Mouse (Mus musculus) cerebellum, adult 2 months (tissue): Measurements from ENCODE around the gene Uspl1. TPM values are rescaled to one million over a fixed set of nuclear protein-coding genes. Genes with fewer than 3 reads are reported as not detected.

Experiments
- DNase-seq, 2 experiments: peaks; one replicate each; pipeline ENCODE4 v3.0.0; 2021
- H3K27ac ChIP-seq: fragments of 200-500 bp; 2 replicates; pipeline ENCODE4 v1.5.1; 2012; ENCODE audit warnings: low read length, control low read depth, inconsistent platforms; ENCODE audit not compliant: insufficient read depth
- H3K27me3 ChIP-seq: fragments of 200-500 bp; 2 replicates; pipeline ENCODE4 v1.6.1; 2012; ENCODE audit warnings: inconsistent platforms, mild to moderate bottlenecking, low read length, moderate library complexity; ENCODE audit not compliant: control insufficient read depth, insufficient read depth
- H3K4me1 ChIP-seq: fragments of 200-500 bp; 2 replicates; pipeline ENCODE4 v1.6.1; 2011; ENCODE audit warnings: low read length; ENCODE audit not compliant: control insufficient read depth, insufficient read depth
- H3K4me3 ChIP-seq: fragments of 200-500 bp; replicated peaks from 2 replicates; pipeline ENCODE3; 2011; ENCODE audit warnings: mild to moderate bottlenecking, low read depth, low read length, control low read depth; ENCODE audit not compliant: insufficient read depth
- CTCF ChIP-seq: fragments of 200-500 bp; IDR thresholded peaks from 2 replicates; pipeline ENCODE4 v1.5.1; 2011; ENCODE audit warnings: low read depth, mild to moderate bottlenecking, control low read depth, low read length, moderate library complexity, borderline replicate concordance; ENCODE audit not compliant: insufficient read depth
- POLR2A ChIP-seq: fragments of 200-500 bp; IDR thresholded peaks from 2 replicates; pipeline ENCODE4 v1.6.1; 2011; ENCODE audit warnings: low read length, control low read depth, borderline replicate concordance; ENCODE audit not compliant: insufficient read depth
- WGBS: fragments of 180-500 bp; shearing (Covaris S2); methylation state at CpG from one replicate; pipeline ENCODE4 v1.1.7; 2018; 5-methylcytosine and 5-hydroxymethylcytosine counted together
- polyA plus RNA-seq: library from polyadenylated mRNA; depleted of rRNA; stranded (reverse); fragments of >200 nt; gene quantifications from 2 replicates; pipeline ENCODE4 v1.2.3, GENCODE M21; 2012

Gene Uspl1
- polyA plus RNA-seq, 1 experiment: 29.8 TPM

GRCm38 (mm10) chr5:149172246-149172645, 11.9 kb upstream of the Uspl1 start:
- no peaks in the 10 kb centered on the region for H3K4me1 ChIP-seq
- no peak overlapping the region for H3K27ac ChIP-seq
- H3K4me3 ChIP-seq: no peak overlapping the region
- no peak for TF ChIP-seq CTCF
- TF ChIP-seq POLR2A: no peak
- H3K27me3 ChIP-seq: no peaks in the 10 kb centered on the region
- 79% methylated on average over 10 of the region's 10 CpGs for WGBS
- DNase-seq: no peak

GRCm38 (mm10) chr5:149174527-149174926, 9.6 kb upstream of the Uspl1 start:
- DNase-seq: no peak
- no peaks in the 10 kb centered on the region for H3K4me1 ChIP-seq
- WGBS: 90% methylated on average over 7 of the region's 7 CpGs
- H3K27ac ChIP-seq: no peak overlapping the region
- no peak overlapping the region for H3K4me3 ChIP-seq
- TF ChIP-seq POLR2A: no peak
- no peak for TF ChIP-seq CTCF
- no peaks in the 10 kb centered on the region for H3K27me3 ChIP-seq

- no peak for TF ChIP-seq POLR2A
- TF ChIP-seq CTCF: no peak
- WGBS: 89% methylated on average over 6 of the region's 6 CpGs
- no peak for DNase-seq
- Histone ChIP-seq H3K4me3 (no peak overlapping the region), H3K27me3 (no peaks in the 10 kb centered on the region), H3K27ac (no peak overlapping the region), H3K4me1 (no peaks in the 10 kb centered on the region)
Observed at GRCm38 (mm10) chr5:149175736-149176135, 8.4 kb upstream of the Uspl1 start.

GRCm38 (mm10) chr5:149178095-149178494, 6.1 kb upstream of the Uspl1 start:
- no peak for DNase-seq
- H3K4me1 ChIP-seq: no peaks in the 10 kb centered on the region
- no peak overlapping the region for H3K27ac ChIP-seq
- 92% methylated on average over 5 of the region's 5 CpGs for WGBS
- H3K27me3 ChIP-seq: no peaks in the 10 kb centered on the region
- TF ChIP-seq POLR2A (no peak), CTCF (no peak)
- H3K4me3 ChIP-seq: no peak overlapping the region

GRCm38 (mm10) chr5:149179826-149180225, 4.3 kb upstream of the Uspl1 start:
- Histone ChIP-seq H3K4me1 (no peaks in the 10 kb centered on the region), H3K27me3 (no peaks in the 10 kb centered on the region), H3K4me3 (no peak overlapping the region), H3K27ac (no peak overlapping the region)
- no peak for DNase-seq
- TF ChIP-seq POLR2A (no peak), CTCF (no peak)
- 86% methylated on average over 3 of the region's 3 CpGs for WGBS

GRCm38 (mm10) chr5:149182186-149182870, 1.8 kb upstream of the Uspl1 start:
- H3K4me1 ChIP-seq: no peaks in the 10 kb centered on the region
- H3K4me3 ChIP-seq: no peak overlapping the region
- TF ChIP-seq POLR2A: no peak
- no peak for TF ChIP-seq CTCF
- peak in 1 of 2 experiments; percentile 22 for DNase-seq
- no peak overlapping the region for H3K27ac ChIP-seq
- H3K27me3 ChIP-seq: no peaks in the 10 kb centered on the region
- WGBS: 74% methylated on average over 5 of the region's 5 CpGs

GRCm38 (mm10) chr5:149183122-149183521, 1.0 kb upstream of the Uspl1 start:
- 24% methylated on average over 1 of the region's 1 CpGs for WGBS
- H3K27me3 ChIP-seq: no peaks in the 10 kb centered on the region
- H3K4me3 ChIP-seq: no peak overlapping the region
- no peaks in the 10 kb centered on the region for H3K4me1 ChIP-seq
- H3K27ac ChIP-seq: no peak overlapping the region
- TF ChIP-seq POLR2A: no peak
- no peak for TF ChIP-seq CTCF
- no peak for DNase-seq

- Histone ChIP-seq H3K4me1 (no peaks in the 10 kb centered on the region), H3K27me3 (no peaks in the 10 kb centered on the region), H3K27ac (peak overlapping the region; percentile 96), H3K4me3 (peak overlapping the region; percentile 78)
- DNase-seq: no peak
- TF ChIP-seq CTCF: no peak
- WGBS: 0% methylated on average over 13 of the region's 13 CpGs
Observed at GRCm38 (mm10) chr5:149183721-149184103, 438 bp upstream of the Uspl1 start.
